Mouse (Mus musculus) testis, adult 2 months (tissue): ENCODE results near the gene Gak.

Experiments
- CTCF ChIP-seq: fragments of 200-500 bp; IDR thresholded peaks from 2 replicates; pipeline ENCODE4 v1.5.1; 2012; ENCODE audit warnings: low read depth, mild to moderate bottlenecking, inconsistent platforms, low read length, moderate library complexity; ENCODE audit not compliant: control insufficient read depth, insufficient read depth, insufficient replicate concordance
- POLR2A ChIP-seq: fragments of 200-500 bp; IDR thresholded peaks from 2 replicates; pipeline ENCODE4 v1.6.1; 2012; ENCODE audit warnings: low read depth, mild to moderate bottlenecking, inconsistent platforms, low read length, moderate library complexity; ENCODE audit not compliant: control insufficient read depth

- TF ChIP-seq CTCF, result no peak
- no peak; the same call in 1 of the 2 replicates for TF ChIP-seq POLR2A
These were observed 39.7 kb upstream of the Gak start, which contains the start of gene Dgkq for GRCm38 (mm10) chr5:108668977-108669936.
